Mouse (Mus musculus) neural tube, embryonic 12.5 days (tissue): ENCODE results near the gene Kri1. TPM values are rescaled to one million over a fixed set of nuclear protein-coding genes. Genes with fewer than 3 reads are reported as not detected.

Experiments
- ATAC-seq: fragments of 200-750 bp; cut with Nextera tagmentation; 2 replicates; pipeline ENCODE4 v1.8.0; 2017; ENCODE audit warnings: low read depth, mild to moderate bottlenecking, moderate TSS enrichment, moderate library complexity; ENCODE audit not compliant: low FRiP score
- H3K27ac ChIP-seq: fragments of 300-500 bp; sonication (generic); 2 replicates; pipeline ENCODE4 v1.5.1; 2016
- H3K27me3 ChIP-seq: fragments of 300-500 bp; sonication (generic); replicated peaks from 2 replicates; pipeline ENCODE4 v1.6.1; 2016; ENCODE audit warnings: mild to moderate bottlenecking
- H3K36me3 ChIP-seq: fragments of 300-500 bp; sonication (generic); 2 replicates; pipeline ENCODE4 v1.6.1; 2016; ENCODE audit warnings: mild to moderate bottlenecking
- H3K4me1 ChIP-seq: fragments of 300-500 bp; sonication (generic); 2 replicates; pipeline ENCODE4 v1.6.1; 2016
- H3K4me2 ChIP-seq: fragments of 300-500 bp; sonication (generic); replicated peaks from 2 replicates; pipeline ENCODE4 v1.6.1; 2016; ENCODE audit warnings: mild to moderate bottlenecking
- H3K4me3 ChIP-seq: fragments of 300-500 bp; sonication (generic); 2 replicates; pipeline ENCODE4 v1.5.1; 2016
- H3K9ac ChIP-seq: fragments of 300-500 bp; sonication (generic); 2 replicates; pipeline ENCODE4 v1.6.1; 2016; ENCODE audit warnings: mild to moderate bottlenecking
- H3K9me3 ChIP-seq: fragments of 300-500 bp; sonication (generic); 2 replicates; pipeline ENCODE4 v1.6.1; 2016; ENCODE audit warnings: mild to moderate bottlenecking
- WGBS: fragments of 180-500 bp; shearing (Covaris S2); methylation state at CpG from one replicate; pipeline ENCODE4 v1.1.7; 2016; 5-methylcytosine and 5-hydroxymethylcytosine counted together
- polyA plus RNA-seq: library from polyadenylated mRNA; unstranded; fragments of >200 nt; fragmentation: Nextera tagmentation; extraction: Ambion mirVana; gene quantifications from 2 replicates; pipeline ENCODE4 v1.2.1, GENCODE M21; 2016

The Kri1 gene
- polyA plus RNA-seq = 18.0 and 25.2 TPM in 2 replicates

DNA sequence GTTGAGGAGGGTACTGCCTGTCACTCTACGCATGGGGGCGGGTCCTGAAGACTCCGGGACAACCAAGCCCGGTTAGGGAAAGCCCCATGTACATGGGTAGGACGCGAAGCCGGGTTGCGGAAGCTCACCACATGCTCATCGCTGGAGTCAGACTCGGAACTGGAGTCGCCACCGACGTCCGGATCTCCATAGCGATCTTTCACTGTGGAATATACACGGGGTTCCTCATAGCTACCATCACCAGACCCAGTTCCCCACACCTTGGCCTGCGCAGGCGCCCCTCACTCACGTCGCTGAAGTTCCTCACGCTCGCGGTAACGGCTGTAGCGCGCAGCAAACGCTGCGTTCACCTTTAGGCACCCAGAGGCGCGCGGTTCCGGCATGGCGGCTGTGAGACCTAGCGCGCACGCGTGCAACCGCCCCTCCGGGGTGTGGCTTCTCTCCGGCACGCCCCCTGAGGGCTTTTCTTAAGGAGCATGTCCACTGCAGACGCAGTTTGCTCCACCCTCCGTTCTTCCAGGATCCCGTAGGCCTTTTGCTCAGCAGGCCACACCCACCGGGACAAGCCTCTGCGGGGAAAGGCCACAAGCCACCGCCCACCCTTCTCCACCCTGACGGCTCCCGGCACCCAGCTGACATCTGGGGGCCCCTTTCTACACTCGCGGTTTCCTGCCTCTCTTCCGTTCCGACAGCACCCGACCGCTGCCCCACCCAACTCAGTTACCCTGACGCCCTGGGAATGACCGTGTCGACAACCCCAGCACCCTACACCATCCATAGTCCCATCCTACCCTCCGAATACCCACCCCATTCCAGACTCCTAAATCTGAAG, at the start of gene Kri1:
TSS of gene Kri1 (minus strand) at position 399 of the 832 bp plus-strand sequence.
- peak; percentile 54 for ATAC-seq
- 1% methylated on average over 59 of the region's 59 CpGs for WGBS
- H3K9ac ChIP-seq = peak within 1 kb of the TSS; percentile 71

DNA sequence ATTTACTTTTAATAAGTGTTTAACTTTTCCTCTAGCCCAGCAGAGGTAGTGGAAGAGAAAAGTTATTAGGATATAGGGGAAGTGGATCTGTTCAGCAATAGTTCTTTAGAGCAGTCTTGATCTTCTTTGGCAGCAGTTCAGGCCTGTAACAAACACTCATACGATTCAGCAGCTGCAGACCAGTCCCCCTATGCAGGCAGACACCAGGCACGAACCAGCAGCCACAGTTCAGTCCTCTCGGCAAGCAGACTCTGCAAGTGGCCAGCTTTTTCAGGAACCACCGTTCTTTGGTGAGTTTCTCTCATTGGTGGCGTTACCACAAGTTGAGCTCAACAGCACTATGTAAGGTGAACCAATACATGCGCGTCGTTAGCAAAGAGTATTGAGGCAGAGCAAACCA, 48.7 kb upstream of the Kri1 start:
- Histone ChIP-seq H3K27ac (no peak overlapping the region), H3K4me2 (no peak overlapping the region), H3K9me3 (no peaks in the 10 kb centered on the region), H3K27me3 (no peaks in the 10 kb centered on the region), H3K9ac (no peak overlapping the region), H3K4me3 (no peak overlapping the region), H3K4me1 (peaks cover 17% of the 10 kb centered on the region), H3K36me3 (peaks cover 8% of the 10 kb centered on the region; the same call in 1 of the 2 replicates)
- 86% methylated on average over 8 of the region's 8 CpGs for WGBS
- no peak for ATAC-seq

More for the DNA sequence above, at the start of gene Kri1:
- Histone ChIP-seq H3K36me3 (peaks cover 17% of the 10 kb centered on the region), H3K9me3 (no peaks in the 10 kb centered on the region), H3K4me1 (peaks cover 32% of the 10 kb centered on the region), H3K27ac (no peak within 1 kb of the TSS), H3K27me3 (no peaks in the 10 kb centered on the region), H3K4me2 (peak within 1 kb of the TSS; percentile 89), H3K4me3 (peak within 1 kb of the TSS; percentile 70)

DNA sequence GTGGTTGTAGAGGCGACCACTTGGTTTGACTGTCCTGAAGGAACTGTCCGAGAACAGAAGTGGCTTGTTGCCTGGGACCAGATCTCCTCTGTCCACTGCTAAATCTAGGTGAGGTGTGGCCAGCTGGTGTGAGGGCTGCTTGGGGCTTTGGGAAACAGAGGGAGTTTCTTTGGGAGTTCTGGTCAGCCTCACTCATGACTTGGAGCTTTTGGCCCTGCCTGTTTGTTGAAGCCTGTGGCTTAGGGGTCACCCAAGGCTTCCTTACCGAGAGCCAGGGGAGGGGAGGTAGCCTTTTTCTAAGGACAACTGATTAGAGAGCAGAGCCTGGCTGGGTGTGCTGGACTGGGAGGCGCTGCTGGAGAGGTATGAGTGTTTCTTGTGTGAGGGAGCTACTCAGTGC, 47.6 kb upstream of the Kri1 start:
- Histone ChIP-seq H3K9me3 (no peaks in the 10 kb centered on the region), H3K9ac (no peak overlapping the region), H3K36me3 (0 out of 2 replicates have a peak, but pooled peaks cover 4% of the 10 kb centered on the region), H3K4me1 (peaks cover 17% of the 10 kb centered on the region), H3K4me2 (no peak overlapping the region), H3K27ac (no peak overlapping the region), H3K4me3 (no peak overlapping the region), H3K27me3 (no peaks in the 10 kb centered on the region)
- ATAC-seq = no peak
- 81% methylated on average over 4 of the region's 4 CpGs for WGBS

DNA sequence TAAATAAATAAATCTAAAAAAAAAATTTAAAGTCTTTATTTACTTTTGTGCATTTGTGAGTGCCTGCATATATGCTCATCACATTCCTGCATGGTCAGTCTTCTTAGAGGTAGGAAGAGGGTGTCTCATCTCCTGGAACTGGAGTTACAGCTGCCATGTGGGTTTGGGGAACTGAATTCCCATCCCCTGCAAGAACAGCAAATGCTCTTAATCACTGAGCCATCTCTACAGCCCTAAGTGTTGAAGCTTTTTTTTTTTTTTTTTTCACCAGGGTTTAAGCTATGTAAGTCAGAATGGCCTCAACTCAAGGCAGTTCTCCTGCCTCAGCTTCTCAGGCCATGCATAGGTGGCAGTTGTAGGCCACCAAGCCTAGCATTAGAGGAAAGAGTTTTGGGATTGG, 47.0 kb upstream of the Kri1 start:
- Histone ChIP-seq H3K27ac (no peak overlapping the region), H3K4me3 (no peak overlapping the region), H3K36me3 (0 out of 2 replicates have a peak, but pooled peaks cover 2% of the 10 kb centered on the region), H3K9me3 (no peaks in the 10 kb centered on the region), H3K27me3 (no peaks in the 10 kb centered on the region), H3K9ac (no peak overlapping the region), H3K4me2 (no peak overlapping the region), H3K4me1 (peaks cover 17% of the 10 kb centered on the region)
- no peak for ATAC-seq

DNA sequence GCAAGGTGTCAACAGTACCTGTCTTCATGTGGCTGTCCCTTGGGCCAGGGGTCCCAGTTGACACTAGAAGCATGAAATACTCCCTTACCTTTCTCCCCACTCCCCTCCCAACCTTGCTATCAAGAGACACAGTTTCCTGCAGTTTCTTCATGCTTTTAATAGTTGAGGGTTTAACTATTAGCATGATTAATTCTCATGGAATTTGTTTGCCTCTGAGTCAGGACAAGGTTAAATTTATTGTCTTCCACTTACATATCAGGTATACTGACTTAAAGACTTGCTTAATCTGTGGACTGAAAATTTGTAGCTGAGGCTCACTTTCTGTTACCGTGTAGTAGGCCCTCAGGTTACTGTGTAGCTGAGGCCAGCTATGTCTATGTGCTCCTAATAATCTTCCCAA, 45.8 kb upstream of the Kri1 start:
- no peaks in the 10 kb centered on the region for H3K27me3 ChIP-seq
- H3K27ac ChIP-seq = no peak overlapping the region
- 91% methylated on average over 1 of the region's 1 CpGs for WGBS

DNA sequence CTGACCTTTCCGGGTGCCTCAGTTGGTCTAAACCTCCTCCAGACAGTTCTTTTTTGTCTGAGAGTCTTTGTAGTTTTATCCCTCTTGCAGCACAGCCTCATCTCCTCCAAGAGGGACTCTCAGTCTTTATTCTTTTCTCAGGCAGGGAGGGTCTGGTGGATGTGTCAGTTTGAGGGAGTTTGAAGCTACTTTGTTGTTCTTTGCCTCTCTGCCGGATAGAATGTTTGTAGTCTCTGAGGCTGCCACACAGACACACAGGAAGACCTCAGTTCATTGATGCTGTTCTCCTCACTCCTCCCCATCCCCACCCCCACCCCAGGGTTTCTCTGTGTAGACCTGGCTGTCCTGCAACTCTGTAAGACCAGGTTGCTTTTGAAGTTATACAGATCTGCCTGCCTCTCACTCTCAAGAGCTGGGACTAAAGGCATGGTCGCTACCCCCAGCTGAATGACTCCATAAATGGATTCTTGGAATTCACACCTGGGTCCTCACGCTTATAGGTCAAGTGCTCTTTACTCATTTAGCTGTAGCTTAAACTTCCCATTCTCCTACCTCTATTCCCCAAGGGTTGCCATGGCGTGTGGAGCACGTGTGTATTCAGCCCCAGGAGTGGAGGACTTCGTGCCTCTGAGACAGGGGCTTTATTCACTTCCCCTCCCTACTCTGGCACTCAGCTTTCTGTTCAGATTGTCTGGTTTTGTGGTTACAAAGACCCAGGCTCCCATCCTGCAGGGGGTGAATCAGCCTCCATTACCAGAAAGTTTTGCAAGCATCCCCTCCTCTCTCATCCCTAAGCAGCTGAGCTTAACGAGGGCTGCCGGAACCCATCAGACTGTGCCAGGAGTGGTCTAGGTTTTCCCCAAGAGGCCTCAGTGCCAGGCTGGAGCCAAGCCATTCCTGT, 44.6 kb upstream of the Kri1 start:
- WGBS = 43% methylated on average over 9 of the region's 9 CpGs

More for the DNA sequence above, 45.8 kb upstream of the Kri1 start:
- Histone ChIP-seq H3K4me2 (no peak overlapping the region), H3K4me1 (peaks cover 17% of the 10 kb centered on the region), H3K4me3 (no peak overlapping the region), H3K36me3 (no peaks in the 10 kb centered on the region), H3K9ac (no peak overlapping the region), H3K9me3 (no peaks in the 10 kb centered on the region)
- no peak for ATAC-seq

DNA sequence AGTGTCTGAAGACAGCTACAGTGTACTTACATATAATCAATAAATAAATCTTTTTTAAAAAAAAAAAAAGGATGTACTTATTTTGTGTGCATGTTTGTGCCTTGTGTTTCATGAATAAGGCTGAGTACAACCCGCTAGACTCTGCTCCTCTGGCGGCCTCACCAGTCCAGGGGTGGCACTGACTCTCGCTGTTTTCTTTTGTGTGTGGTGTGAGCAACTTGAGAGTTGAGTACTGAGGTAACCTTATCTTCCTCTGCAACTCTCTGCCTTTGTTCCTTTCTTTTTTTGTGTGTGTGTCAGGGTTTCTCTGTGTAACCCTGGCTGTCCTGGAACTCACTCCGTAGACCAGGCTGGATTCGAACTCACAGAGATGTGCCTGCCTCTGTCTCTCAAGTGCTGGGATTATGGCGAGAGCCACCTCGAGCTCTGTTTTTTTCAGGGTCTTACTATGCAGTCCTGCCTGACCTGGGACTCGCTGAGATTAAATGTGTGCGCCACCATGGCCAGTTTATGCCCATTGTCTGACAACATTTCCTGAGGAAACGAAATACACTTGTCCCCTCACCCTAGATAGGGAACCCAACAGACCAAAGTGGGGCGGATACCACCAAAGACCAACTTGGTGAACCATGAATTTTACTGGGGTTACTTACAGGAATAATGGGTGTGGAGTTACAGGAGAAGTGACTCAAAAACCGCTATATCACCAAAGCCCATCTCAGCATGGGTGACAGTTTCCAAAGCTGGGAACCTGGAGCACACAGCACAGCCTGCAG, 43.8 kb upstream of the Kri1 start:
- Histone ChIP-seq H3K27ac (no peak overlapping the region), H3K4me3 (no peak overlapping the region), H3K4me1 (peaks cover 9% of the 10 kb centered on the region; the same call in 1 of the 2 replicates), H3K9ac (no peak overlapping the region), H3K36me3 (peaks cover under 1% of the 10 kb centered on the region; the same call in 1 of the 2 replicates), H3K9me3 (no peaks in the 10 kb centered on the region), H3K27me3 (no peaks in the 10 kb centered on the region), H3K4me2 (no peak overlapping the region)
- 88% methylated on average over 12 of the region's 12 CpGs for WGBS
- ATAC-seq = no peak

More for the DNA sequence above, 44.6 kb upstream of the Kri1 start:
- no peaks in the 10 kb centered on the region for H3K9me3 ChIP-seq
- H3K4me1 ChIP-seq = peaks cover 9% of the 10 kb centered on the region; the same call in 1 of the 2 replicates
- no peak overlapping the region for H3K9ac ChIP-seq
- no peak overlapping the region for H3K4me2 ChIP-seq
- H3K27ac ChIP-seq = no peak overlapping the region
- H3K36me3 ChIP-seq = no peaks in the 10 kb centered on the region
- no peaks in the 10 kb centered on the region for H3K27me3 ChIP-seq
- no peak for ATAC-seq
- no peak overlapping the region for H3K4me3 ChIP-seq

DNA sequence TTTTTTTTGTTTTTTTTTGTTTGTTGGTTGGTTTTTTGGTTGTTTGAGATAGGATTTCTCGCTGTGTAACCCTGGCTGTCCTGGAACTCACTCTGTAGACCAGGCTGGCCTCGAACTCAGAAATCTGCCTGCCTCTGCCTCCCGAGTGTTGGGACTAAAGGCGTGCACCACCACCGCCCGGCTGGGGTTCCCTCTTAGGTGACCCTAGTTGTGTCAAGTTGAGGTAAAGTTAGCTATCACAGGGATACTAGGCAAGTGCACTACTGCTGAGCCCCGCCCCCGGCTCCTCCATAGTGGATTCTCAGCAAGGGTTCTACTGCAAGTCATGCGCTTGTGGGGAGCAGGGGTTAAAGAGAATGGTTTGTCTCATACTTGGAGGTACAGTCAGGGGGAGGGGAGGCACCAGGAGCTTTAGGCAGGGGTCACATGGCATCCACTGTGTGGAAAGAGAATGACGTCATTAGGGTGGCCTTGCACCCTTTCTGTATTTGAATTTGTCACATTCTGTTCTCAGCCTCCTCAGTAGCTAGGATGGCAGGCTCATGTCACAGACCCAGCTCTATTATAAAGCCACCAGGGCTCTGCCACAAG, 42.0 kb upstream of the Kri1 start:
- ATAC-seq = no peak
- H3K27ac ChIP-seq = no peak overlapping the region

DNA sequence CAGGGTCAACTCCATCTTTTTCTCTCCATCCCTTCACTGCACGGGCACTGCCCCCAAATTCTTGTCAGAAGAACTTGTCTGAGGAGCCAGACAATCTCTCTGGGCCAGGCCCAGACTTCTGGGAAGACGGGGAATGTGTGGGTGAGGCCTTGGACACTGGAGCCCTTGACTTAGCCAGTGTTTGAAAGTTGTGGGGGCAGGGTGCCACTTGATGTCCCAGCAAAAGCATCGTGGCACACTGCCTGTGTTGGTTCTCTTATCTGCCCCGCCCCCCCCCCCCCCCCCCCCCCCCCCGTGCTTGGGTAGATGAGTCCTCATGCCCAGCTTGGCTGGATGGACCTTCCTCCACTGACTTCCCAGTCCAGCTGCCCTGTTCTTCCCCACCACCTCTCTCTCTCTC, 41.3 kb upstream of the Kri1 start:
- no peaks in the 10 kb centered on the region for H3K9me3 ChIP-seq
- H3K4me3 ChIP-seq = no peak overlapping the region
- ATAC-seq = no peak
- no peak overlapping the region for H3K4me2 ChIP-seq
- H3K9ac ChIP-seq = no peak overlapping the region
- peaks cover 5% of the 10 kb centered on the region for H3K36me3 ChIP-seq
- peaks cover 9% of the 10 kb centered on the region; the same call in 1 of the 2 replicates for H3K4me1 ChIP-seq
- 83% methylated on average over 3 of the region's 5 CpGs for WGBS
- H3K27me3 ChIP-seq = no peaks in the 10 kb centered on the region
- H3K27ac ChIP-seq = no peak overlapping the region

More for the DNA sequence above, 42.0 kb upstream of the Kri1 start:
- Histone ChIP-seq H3K4me1 (peaks cover 9% of the 10 kb centered on the region; the same call in 1 of the 2 replicates), H3K9ac (no peak overlapping the region), H3K9me3 (no peaks in the 10 kb centered on the region), H3K4me2 (no peak overlapping the region), H3K36me3 (peaks cover 5% of the 10 kb centered on the region; the same call in 1 of the 2 replicates), H3K27me3 (no peaks in the 10 kb centered on the region), H3K4me3 (no peak overlapping the region)
- WGBS = 93% methylated on average over 10 of the region's 10 CpGs

DNA sequence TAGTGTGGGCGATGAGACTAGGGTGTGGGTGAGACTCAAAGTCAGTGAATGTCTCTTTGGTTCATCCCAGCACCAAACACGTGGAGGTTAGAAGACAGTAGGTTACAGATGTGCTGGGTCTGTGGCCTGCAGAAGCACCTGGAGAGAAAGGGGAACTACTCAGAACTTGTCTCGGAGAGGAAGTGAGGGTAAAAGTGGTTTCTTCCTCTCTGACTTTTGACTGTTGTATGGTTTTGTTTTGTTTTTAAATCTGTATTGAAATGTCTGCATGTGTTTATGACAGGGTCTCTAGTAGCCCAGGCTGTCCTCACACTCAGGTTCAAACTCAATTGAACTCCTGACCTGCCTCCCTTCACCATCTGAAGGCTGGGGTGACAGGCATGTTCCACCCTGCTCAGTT, 40.3 kb upstream of the Kri1 start:
- Histone ChIP-seq H3K9ac (no peak overlapping the region), H3K27ac (no peak overlapping the region), H3K4me2 (no peak overlapping the region), H3K4me3 (no peak overlapping the region), H3K36me3 (peaks cover 5% of the 10 kb centered on the region), H3K9me3 (no peaks in the 10 kb centered on the region), H3K27me3 (no peaks in the 10 kb centered on the region), H3K4me1 (peaks cover 15% of the 10 kb centered on the region; the same call in 1 of the 2 replicates)
- ATAC-seq = no peak
- WGBS = 85% methylated on average over 3 of the region's 3 CpGs

DNA sequence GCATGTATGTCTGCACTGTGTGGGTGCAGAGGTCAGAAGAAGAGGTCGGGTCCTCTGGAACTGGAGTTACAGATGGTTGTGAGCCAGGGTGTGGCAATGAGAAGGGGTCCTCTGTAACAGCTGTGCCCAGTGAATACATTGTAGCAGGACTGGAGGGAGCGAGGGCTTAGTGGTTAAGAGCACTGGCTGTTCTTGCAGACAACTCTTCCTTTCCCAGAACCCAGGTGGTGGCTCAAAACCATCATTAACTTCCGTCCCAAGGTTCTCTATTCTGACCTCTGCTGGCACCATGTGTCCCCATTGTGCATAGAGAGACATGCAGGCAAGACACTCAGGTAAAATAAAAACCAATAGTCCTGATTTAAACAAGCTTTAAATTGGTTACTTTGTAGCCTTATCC, 39.8 kb upstream of the Kri1 start:
- Histone ChIP-seq H3K36me3 (peaks cover 5% of the 10 kb centered on the region), H3K9ac (no peak overlapping the region), H3K4me3 (no peak overlapping the region), H3K27me3 (no peaks in the 10 kb centered on the region), H3K27ac (no peak overlapping the region), H3K9me3 (no peaks in the 10 kb centered on the region), H3K4me1 (peaks cover 14% of the 10 kb centered on the region), H3K4me2 (no peak overlapping the region)
- no peak for ATAC-seq
- WGBS = 70% methylated on average over 3 of the region's 3 CpGs
